7 mouse cellular contexts compared by ENCODE assay signal in genomic region chr7:127233368-127233749, GRCm38 (mm10). TPM values are rescaled to one million over a fixed set of nuclear protein-coding genes. Genes with fewer than 3 reads are reported as not detected.
DNase-seq lines count a peak whose midpoint lies in the region; ATAC-seq and TF ChIP-seq lines count a peak whose summit lies in the region.

No protein-coding gene starts in this region.

- H3K27me3 ChIP-seq in lung, embryonic 14.5 days (ENCODE audit: insufficient read depth, low read length) = no peaks in the 10 kb centered on the region
- no peaks in the 10 kb centered on the region for H3K27me3 ChIP-seq in forebrain, postnatal 0 days (ENCODE audit: insufficient read depth, low read length)

- DNase-seq in lung, embryonic 14.5 days = peak; percentile 59
- no peak for DNase-seq in lung, adult 18-20 months
- DNase-seq in forebrain, postnatal 0 days = no peak
- no peak for DNase-seq in thymus, postnatal 10 days (ENCODE audit: low spot score in 2 of 2)
- DNase-seq in right cerebral cortex, postnatal 25 days = no peak

- WGBS in lung, embryonic 14.5 days = under 1% methylated on average over 27 of the region's 27 CpGs
- 4% methylated on average over 27 of the region's 27 CpGs for WGBS in forebrain, postnatal 0 days

- peaks cover 54% of the 10 kb centered on the region for H3K36me3 ChIP-seq in lung, embryonic 14.5 days (ENCODE audit: insufficient read depth)
- H3K36me3 ChIP-seq in forebrain, postnatal 0 days (ENCODE audit: insufficient read depth) = peaks cover 33% of the 10 kb centered on the region

- H3K9ac ChIP-seq in lung, embryonic 14.5 days = peak overlapping the region; percentile 80
- H3K9ac ChIP-seq in forebrain, postnatal 0 days = peak overlapping the region; percentile 100

- no peaks in the 10 kb centered on the region for H3K9me3 ChIP-seq in lung, embryonic 14.5 days (ENCODE audit: low read depth, low read length)
- no peaks in the 10 kb centered on the region for H3K9me3 ChIP-seq in forebrain, postnatal 0 days (ENCODE audit: low read length)

- peak overlapping the region; percentile 96 for H3K27ac ChIP-seq in lung, embryonic 14.5 days (ENCODE audit: low read depth)
- 0 out of 2 replicates have a peak overlapping the region, but pooled peaks have one; percentile 12 for H3K27ac ChIP-seq in brown adipose tissue, adult 24 weeks (replicated peaks; ENCODE audit: low read depth, low read length)
- peak overlapping the region; percentile 99 for H3K27ac ChIP-seq in forebrain, postnatal 0 days (ENCODE audit: low read depth, low read length)

- no peaks in the 10 kb centered on the region for H3K4me1 ChIP-seq in lung, embryonic 14.5 days (ENCODE audit: insufficient read depth)
- peaks cover 2% of the 10 kb centered on the region; the same call in 1 of the 2 replicates for H3K4me1 ChIP-seq in brown adipose tissue, adult 24 weeks (ENCODE audit: control insufficient read depth, insufficient read depth, insufficient read length, low read length)
- peaks cover 15% of the 10 kb centered on the region for H3K4me1 ChIP-seq in forebrain, postnatal 0 days (ENCODE audit: insufficient read depth)

- no peak for TF ChIP-seq CTCF in lung, embryonic 14.5 days (IDR thresholded peaks at IDR 0.05; ENCODE audit: low read depth)
- TF ChIP-seq CTCF in forebrain, postnatal 0 days (IDR thresholded peaks at IDR 0.05; ENCODE audit: low read depth) = no peak

- ATAC-seq in lung, embryonic 14.5 days (ENCODE audit: insufficient read depth) = peak; percentile 19; the same call in 1 of the 2 replicates
- ATAC-seq in forebrain, postnatal 0 days = peak; percentile 27
- peak; percentile 12; the same call in 1 of the 2 replicates for ATAC-seq in megakaryocyte progenitor cell, adult 5-6 weeks (replicated peaks; ENCODE audit: poor library complexity)

- H3K4me3 ChIP-seq in lung, embryonic 14.5 days (ENCODE audit: low read depth, low read length) = peak overlapping the region; percentile 97
- H3K4me3 ChIP-seq in brown adipose tissue, adult 24 weeks (ENCODE audit: insufficient read depth, low read depth, low read length) = peak overlapping the region; percentile 97
- H3K4me3 ChIP-seq in forebrain, postnatal 0 days (ENCODE audit: low read depth, low read length) = peak overlapping the region; percentile 88

- peak overlapping the region; percentile 70 for H3K4me2 ChIP-seq in lung, embryonic 14.5 days
- H3K4me2 ChIP-seq in forebrain, postnatal 0 days (ENCODE audit: low read depth) = peak overlapping the region; percentile 74

RNA-seq across cellular contexts. Expression of gene Sept1, which starts 0.4 kb away (rescaled TPM):
- polyA plus RNA-seq in lung, embryonic 14.5 days (2014; fragmentation: Nextera tagmentation; extraction: Ambion mirVana) = 20.1 and 20.3 TPM in 2 replicates
- polyA plus RNA-seq in brown adipose tissue, adult 24 weeks (2012; ENCODE audit: insufficient read depth, insufficient read length, missing spikeins) = 10.9 and 19.3 TPM in 2 replicates
- 6.5 and 8.0 TPM in 2 replicates for total RNA-seq in forebrain, postnatal 0 days (2014; rRNA removed)
- 5.6 and 6.7 TPM in 2 replicates for polyA plus RNA-seq in forebrain, postnatal 0 days (2015; fragmentation: Nextera tagmentation; extraction: Ambion mirVana)
- 27.0 and 38.6 TPM in 2 replicates for total RNA-seq in megakaryocyte progenitor cell, adult 5-6 weeks (2015)
- total RNA-seq in megakaryocyte progenitor cell, adult 5-6 weeks (2017) = 21.7 and 35.4 TPM in 2 replicates

RNA-seq across cellular contexts. Expression of gene Zfp553, which starts 0.5 kb away (rescaled TPM):
- 21.2 and 24.3 TPM in 2 replicates for polyA plus RNA-seq in lung, embryonic 14.5 days (2014; fragmentation: Nextera tagmentation; extraction: Ambion mirVana)
- polyA plus RNA-seq in brown adipose tissue, adult 24 weeks (2012; ENCODE audit: insufficient read depth, insufficient read length, missing spikeins) = 3.3 and 3.4 TPM in 2 replicates
- 34.3 and 46.6 TPM in 2 replicates for total RNA-seq in forebrain, postnatal 0 days (2014; rRNA removed)
- 29.8 and 35.9 TPM in 2 replicates for polyA plus RNA-seq in forebrain, postnatal 0 days (2015; fragmentation: Nextera tagmentation; extraction: Ambion mirVana)
- total RNA-seq in megakaryocyte progenitor cell, adult 5-6 weeks (2015) = 6.5 and 9.0 TPM in 2 replicates
- total RNA-seq in megakaryocyte progenitor cell, adult 5-6 weeks (2017) = 13.8 and 15.4 TPM in 2 replicates

RNA-seq across cellular contexts. Expression of gene Zfp771, which starts 10.7 kb away (rescaled TPM):
- polyA plus RNA-seq in lung, embryonic 14.5 days (2014; fragmentation: Nextera tagmentation; extraction: Ambion mirVana) = 52.8 and 54.7 TPM in 2 replicates
- 7.1 and 14.4 TPM in 2 replicates for polyA plus RNA-seq in brown adipose tissue, adult 24 weeks (2012; ENCODE audit: insufficient read depth, insufficient read length, missing spikeins)
- 65.2 and 65.7 TPM in 2 replicates for total RNA-seq in forebrain, postnatal 0 days (2014; rRNA removed)
- 75.1 and 75.9 TPM in 2 replicates for polyA plus RNA-seq in forebrain, postnatal 0 days (2015; fragmentation: Nextera tagmentation; extraction: Ambion mirVana)
- total RNA-seq in megakaryocyte progenitor cell, adult 5-6 weeks (2015) = 3.4 and 3.5 TPM in 2 replicates
- 2.7 and 8.0 TPM in 2 replicates for total RNA-seq in megakaryocyte progenitor cell, adult 5-6 weeks (2017)

RNA-seq across cellular contexts. Expression of gene Mylpf, which starts 24.7 kb away (rescaled TPM):
- polyA plus RNA-seq in lung, embryonic 14.5 days (2014; fragmentation: Nextera tagmentation; extraction: Ambion mirVana) = 8.6 and 12.2 TPM in 2 replicates
- polyA plus RNA-seq in brown adipose tissue, adult 24 weeks (2012; ENCODE audit: insufficient read depth, insufficient read length, missing spikeins) = 335 and 418 TPM in 2 replicates
- total RNA-seq in forebrain, postnatal 0 days (2014; rRNA removed) = 0.52 and 1.6 TPM in 2 replicates
- 1.8 and 3.2 TPM in 2 replicates for polyA plus RNA-seq in forebrain, postnatal 0 days (2015; fragmentation: Nextera tagmentation; extraction: Ambion mirVana)
- 7.8 and 10.6 TPM in 2 replicates for total RNA-seq in megakaryocyte progenitor cell, adult 5-6 weeks (2015)
- 6.0 and 6.8 TPM in 2 replicates for total RNA-seq in megakaryocyte progenitor cell, adult 5-6 weeks (2017)

RNA-seq across cellular contexts. Expression of gene Tbc1d10b, which starts 25.1 kb away (rescaled TPM):
- polyA plus RNA-seq in lung, embryonic 14.5 days (2014; fragmentation: Nextera tagmentation; extraction: Ambion mirVana) = 26.0 and 33.7 TPM in 2 replicates
- 9.8 and 12.8 TPM in 2 replicates for polyA plus RNA-seq in brown adipose tissue, adult 24 weeks (2012; ENCODE audit: insufficient read depth, insufficient read length, missing spikeins)
- total RNA-seq in forebrain, postnatal 0 days (2014; rRNA removed) = 63.8 and 68.7 TPM in 2 replicates
- 18.1 and 24.8 TPM in 2 replicates for polyA plus RNA-seq in forebrain, postnatal 0 days (2015; fragmentation: Nextera tagmentation; extraction: Ambion mirVana)
- 12.8 and 13.8 TPM in 2 replicates for total RNA-seq in megakaryocyte progenitor cell, adult 5-6 weeks (2015)
- total RNA-seq in megakaryocyte progenitor cell, adult 5-6 weeks (2017) = 34.0 and 36.0 TPM in 2 replicates

Comparison
In these comparisons a context has a peak if more than half of its experiments do, and no peak if none do; other contexts are left out.
1. H3K27ac ChIP-seq: peak in every context shown above with its lines; median percentile 99 in forebrain, postnatal 0 days; 96 in lung, embryonic 14.5 days; 12 in brown adipose tissue, adult 24 weeks.